ENCODE assay signal across 16 mouse cellular contexts in genomic region chr1:88997847-88998246, GRCm38 (mm10).
"Had no signal": no experiment of that assay in that cellular context is flagged by ENCODE, and none has a peak within 500 bp of the region (broad histone marks: within the 10 kb centered on the region; RNA-seq: fewer than 3 reads in every experiment).

No protein-coding gene starts in this region.

- H3K36me3 ChIP-seq: lung, embryonic 15.5 days; midbrain, embryonic 13.5 days; midbrain, embryonic 15.5 days; neural tube, embryonic 12.5 days; stomach, embryonic 15.5 days had no signal

- H3K27me3 ChIP-seq: lung, embryonic 15.5 days; megakaryocyte, embryonic 14.5 days; midbrain, embryonic 13.5 days; midbrain, embryonic 15.5 days; neural tube, embryonic 12.5 days; stomach, embryonic 15.5 days had no signal

- ATAC-seq: lung, postnatal 0 days; midbrain, embryonic 15.5 days had no signal

- H3K4me2 ChIP-seq: lung, embryonic 15.5 days; midbrain, embryonic 11.5 days; midbrain, embryonic 13.5 days; midbrain, embryonic 15.5 days; neural tube, embryonic 12.5 days; stomach, embryonic 15.5 days had no signal

- H3K9me3 ChIP-seq: lung, embryonic 15.5 days; midbrain, embryonic 13.5 days; midbrain, embryonic 15.5 days; neural tube, embryonic 12.5 days; stomach, embryonic 15.5 days had no signal

- H3K4me3 ChIP-seq: lung, embryonic 15.5 days; megakaryocyte, embryonic 14.5 days; midbrain, embryonic 13.5 days; midbrain, embryonic 15.5 days; neural tube, embryonic 12.5 days; stomach, embryonic 15.5 days had no signal

- H3K4me1 ChIP-seq: megakaryocyte, embryonic 14.5 days had no signal

- H3K9ac ChIP-seq: lung, embryonic 15.5 days; midbrain, embryonic 13.5 days; midbrain, embryonic 15.5 days; neural tube, embryonic 12.5 days; stomach, embryonic 15.5 days had no signal

- H3K27ac ChIP-seq: lung, embryonic 15.5 days; midbrain, embryonic 13.5 days; midbrain, embryonic 15.5 days; neural tube, embryonic 12.5 days; stomach, embryonic 15.5 days; stomach, postnatal 0 days had no signal

- DNase-seq: lung, adult 18-20 months; lung, postnatal 14 days; lung, postnatal 36 days; right cerebral cortex, postnatal 14 days; thymus, adult 2 months; thymus, postnatal 25 days; thymus, postnatal 4 days had no signal
